Mouse (Mus musculus): ENCODE measurements around the gene Mmd. TPM values are rescaled to one million over a fixed set of nuclear protein-coding genes. Genes with fewer than 3 reads are reported as not detected.
"Not testable (repeated sequence)": the region's sequence is repeated elsewhere in the genome, so short reads cannot be mapped to it uniquely, and the experiment has no call there.

Mmd gene
- polyA plus RNA-seq, 1 experiment from 2014 or later = 12.0 TPM

GRCm38 (mm10) chr11:90269398-90270123, 20.3 kb downstream of the Mmd start:
- ATAC-seq = no peak
- Histone ChIP-seq H3K4me1 (no peaks in the 10 kb centered on the region), H3K9ac (no peak overlapping the region), H3K27ac (no peak overlapping the region), H3K4me3 (no peak overlapping the region), H3K4me2 (no peak overlapping the region), H3K27me3 (replicated peaks) (no peaks in the 10 kb centered on the region), H3K9me3 (replicated peaks) (no peaks in the 10 kb centered on the region), H3K36me3 (peaks cover 27% of the 10 kb centered on the region)
- 74% methylated on average over 18 of the region's 18 CpGs for WGBS (ENCODE audit: insufficient replicate concordance)

- H3K9me3 ChIP-seq (replicated peaks) = no peaks in the 10 kb centered on the region
- H3K36me3 ChIP-seq = peaks cover 27% of the 10 kb centered on the region
- 75% methylated on average over 11 of the region's 11 CpGs for WGBS (ENCODE audit: insufficient replicate concordance)
- no peaks in the 10 kb centered on the region for H3K4me1 ChIP-seq
- H3K9ac ChIP-seq = no peak overlapping the region
- H3K4me2 ChIP-seq = no peak overlapping the region
- no peaks in the 10 kb centered on the region for H3K27me3 ChIP-seq (replicated peaks)
- no peak overlapping the region for H3K4me3 ChIP-seq
- no peak overlapping the region for H3K27ac ChIP-seq
- ATAC-seq = no peak
Measured at GRCm38 (mm10) chr11:90270132-90270877, 21.0 kb downstream of the Mmd start.

GRCm38 (mm10) chr11:90274187-90274586, 24.9 kb downstream of the Mmd start:
- Histone ChIP-seq H3K4me2 (no peak overlapping the region), H3K27me3 (replicated peaks) (no peaks in the 10 kb centered on the region), H3K4me1 (no peaks in the 10 kb centered on the region), H3K4me3 (no peak overlapping the region), H3K9ac (no peak overlapping the region), H3K9me3 (replicated peaks) (no peaks in the 10 kb centered on the region), H3K27ac (no peak overlapping the region), H3K36me3 (peaks cover 23% of the 10 kb centered on the region)
- WGBS (ENCODE audit: insufficient replicate concordance) = 68% methylated on average over 1 of the region's 1 CpGs
- no peak for ATAC-seq

GRCm38 (mm10) chr11:90275663-90276062, 26.4 kb downstream of the Mmd start:
- no peak overlapping the region for H3K4me3 ChIP-seq
- 73% methylated on average over 7 of the region's 7 CpGs for WGBS (ENCODE audit: insufficient replicate concordance)
- no peak for ATAC-seq

GRCm38 (mm10) chr11:90276150-90276549, 26.9 kb downstream of the Mmd start:
- Histone ChIP-seq H3K4me2 (no peak overlapping the region), H3K27ac (no peak overlapping the region), H3K9ac (no peak overlapping the region), H3K36me3 (peaks cover 15% of the 10 kb centered on the region), H3K4me1 (no peaks in the 10 kb centered on the region), H3K27me3 (replicated peaks) (no peaks in the 10 kb centered on the region), H3K4me3 (no peak overlapping the region), H3K9me3 (replicated peaks) (no peaks in the 10 kb centered on the region)
- no peak for ATAC-seq
- WGBS (ENCODE audit: insufficient replicate concordance) = 71% methylated on average over 8 of the region's 8 CpGs

More at GRCm38 (mm10) chr11:90275663-90276062, 26.4 kb downstream of the Mmd start:
- no peak overlapping the region for H3K4me2 ChIP-seq
- no peak overlapping the region for H3K27ac ChIP-seq
- H3K9me3 ChIP-seq (replicated peaks) = no peaks in the 10 kb centered on the region
- H3K9ac ChIP-seq = no peak overlapping the region
- H3K36me3 ChIP-seq = peaks cover 20% of the 10 kb centered on the region
- no peaks in the 10 kb centered on the region for H3K4me1 ChIP-seq
- no peaks in the 10 kb centered on the region for H3K27me3 ChIP-seq (replicated peaks)

- no peak for ATAC-seq
- Histone ChIP-seq H3K4me1 (no peaks in the 10 kb centered on the region), H3K27me3 (replicated peaks) (no peaks in the 10 kb centered on the region), H3K36me3 (peaks cover 15% of the 10 kb centered on the region), H3K9me3 (replicated peaks) (no peaks in the 10 kb centered on the region), H3K27ac (no peak overlapping the region), H3K9ac (no peak overlapping the region), H3K4me3 (no peak overlapping the region), H3K4me2 (no peak overlapping the region)
- 81% methylated on average over 12 of the region's 12 CpGs for WGBS (ENCODE audit: insufficient replicate concordance)
Measured at GRCm38 (mm10) chr11:90276561-90276960, 27.3 kb downstream of the Mmd start.

GRCm38 (mm10) chr11:90280069-90280468, 30.8 kb downstream of the Mmd start:
- Histone ChIP-seq H3K27me3 (replicated peaks) (no peaks in the 10 kb centered on the region), H3K4me2 (no peak overlapping the region), H3K9ac (no peak overlapping the region), H3K9me3 (replicated peaks) (no peaks in the 10 kb centered on the region), H3K27ac (no peak overlapping the region), H3K4me3 (no peak overlapping the region), H3K36me3 (peaks cover 8% of the 10 kb centered on the region; the same call in 1 of the 2 replicates), H3K4me1 (no peaks in the 10 kb centered on the region)
- WGBS (ENCODE audit: insufficient replicate concordance) = 63% methylated on average over 5 of the region's 5 CpGs
- no peak for ATAC-seq

- not testable (repeated sequence) for H3K4me3 ChIP-seq; H3K27me3 ChIP-seq (replicated peaks); H3K27ac ChIP-seq; H3K9ac ChIP-seq; H3K36me3 ChIP-seq; H3K4me2 ChIP-seq; ATAC-seq; H3K4me1 ChIP-seq; H3K9me3 ChIP-seq (replicated peaks)
- 73% methylated on average over 2 of the region's 2 CpGs for WGBS (ENCODE audit: insufficient replicate concordance)
Measured at GRCm38 (mm10) chr11:90281943-90282342, 32.7 kb downstream of the Mmd start.

- no peak overlapping the region for H3K9ac ChIP-seq
- no peak overlapping the region for H3K4me3 ChIP-seq
- WGBS (ENCODE audit: insufficient replicate concordance) = 3% methylated on average over 4 of the region's 4 CpGs
- H3K27ac ChIP-seq = no peak overlapping the region
- no peaks in the 10 kb centered on the region for H3K4me1 ChIP-seq
- no peak overlapping the region for H3K4me2 ChIP-seq
- H3K9me3 ChIP-seq (replicated peaks) = no peaks in the 10 kb centered on the region
- no peaks in the 10 kb centered on the region for H3K36me3 ChIP-seq
- ATAC-seq = no peak
- no peaks in the 10 kb centered on the region for H3K27me3 ChIP-seq (replicated peaks)
Measured at GRCm38 (mm10) chr11:90283159-90283558, 33.9 kb downstream of the Mmd start.

- no peaks in the 10 kb centered on the region for H3K36me3 ChIP-seq
- no peaks in the 10 kb centered on the region for H3K9me3 ChIP-seq (replicated peaks)
- no peak overlapping the region for H3K4me3 ChIP-seq
- ATAC-seq = no peak
- no peak overlapping the region for H3K4me2 ChIP-seq
- no peak overlapping the region for H3K9ac ChIP-seq
- H3K27me3 ChIP-seq (replicated peaks) = no peaks in the 10 kb centered on the region
- no peaks in the 10 kb centered on the region for H3K4me1 ChIP-seq
- H3K27ac ChIP-seq = no peak overlapping the region
- WGBS (ENCODE audit: insufficient replicate concordance) = 67% methylated on average over 6 of the region's 6 CpGs
Measured at GRCm38 (mm10) chr11:90283601-90284000, 34.3 kb downstream of the Mmd start.

- H3K4me1 ChIP-seq = no peaks in the 10 kb centered on the region
- WGBS (ENCODE audit: insufficient replicate concordance) = 34% methylated on average over 2 of the region's 2 CpGs
- H3K27me3 ChIP-seq (replicated peaks) = no peaks in the 10 kb centered on the region
- no peak overlapping the region for H3K9ac ChIP-seq
- no peak overlapping the region for H3K4me2 ChIP-seq
- H3K9me3 ChIP-seq (replicated peaks) = no peaks in the 10 kb centered on the region
- no peak overlapping the region for H3K4me3 ChIP-seq
- ATAC-seq = no peak
- no peaks in the 10 kb centered on the region for H3K36me3 ChIP-seq
- H3K27ac ChIP-seq = no peak overlapping the region
Measured at GRCm38 (mm10) chr11:90284079-90284478, 34.8 kb downstream of the Mmd start.

- H3K4me3 ChIP-seq = no peak overlapping the region
- WGBS (ENCODE audit: insufficient replicate concordance) = 62% methylated on average over 4 of the region's 4 CpGs
Measured at GRCm38 (mm10) chr11:90284623-90285022, 35.4 kb downstream of the Mmd start.

More at GRCm38 (mm10) chr11:90284623-90285022, 35.4 kb downstream of the Mmd start:
- Histone ChIP-seq H3K9me3 (replicated peaks) (no peaks in the 10 kb centered on the region), H3K4me2 (no peak overlapping the region), H3K27ac (no peak overlapping the region), H3K36me3 (no peaks in the 10 kb centered on the region), H3K4me1 (no peaks in the 10 kb centered on the region), H3K9ac (no peak overlapping the region), H3K27me3 (replicated peaks) (no peaks in the 10 kb centered on the region)
- no peak for ATAC-seq
